Mouse (Mus musculus): ENCODE data around the gene Gatb. TPM values are rescaled to one million over a fixed set of nuclear protein-coding genes. Genes with fewer than 3 reads are reported as not detected.

The Gatb gene
- polyA plus RNA-seq, 1 experiment from 2014 or later, result 26.4 TPM

DNA sequence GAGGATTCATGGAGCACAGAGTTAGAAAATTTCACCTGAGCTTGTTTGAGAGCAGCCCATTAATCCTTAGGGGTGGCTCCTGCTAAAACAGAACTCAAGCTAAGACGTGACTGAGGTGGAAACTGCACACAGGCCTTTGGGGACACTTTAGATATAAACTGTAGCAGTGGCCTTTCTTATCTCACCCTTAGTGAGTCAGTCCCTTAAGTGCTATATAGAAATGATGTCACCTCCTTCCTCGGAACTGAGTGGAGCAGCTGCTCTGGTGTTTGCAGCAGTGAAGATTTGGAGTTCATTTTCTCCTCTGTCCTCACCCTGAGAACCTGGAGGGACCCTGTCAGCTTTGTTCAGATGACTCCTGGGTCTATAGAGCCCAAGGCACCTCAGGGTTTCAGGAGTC is 14.8 kb downstream of the Gatb start:
- no peaks in the 10 kb centered on the region for H3K9me3 ChIP-seq (ENCODE audit: control insufficient read depth, low read length)
- no peaks in the 10 kb centered on the region for H3K4me1 ChIP-seq (ENCODE audit: control insufficient read depth, insufficient read depth, low read length)
- H3K4me2 ChIP-seq (replicated peaks; ENCODE audit: low read depth, low read length), result no peak overlapping the region
- H3K36me3 ChIP-seq (ENCODE audit: control insufficient read depth, insufficient read depth, low read length), result no peaks in the 10 kb centered on the region; the same call in 1 of the 2 replicates
- WGBS, result 54% methylated on average over 2 of the region's 2 CpGs
- H3K9ac ChIP-seq (ENCODE audit: low read depth, low read length), result 0 out of 2 replicates have a peak overlapping the region, but pooled peaks have one; percentile 4
- H3K4me3 ChIP-seq (ENCODE audit: low read length), result no peak overlapping the region
- H3K27me3 ChIP-seq (ENCODE audit: control insufficient read depth, insufficient read depth, low read length), result no peaks in the 10 kb centered on the region
- H3K27ac ChIP-seq (ENCODE audit: low read depth, low read length), result no peak overlapping the region
- no peak for ATAC-seq (ENCODE audit: low FRiP score, low TSS enrichment)

DNA sequence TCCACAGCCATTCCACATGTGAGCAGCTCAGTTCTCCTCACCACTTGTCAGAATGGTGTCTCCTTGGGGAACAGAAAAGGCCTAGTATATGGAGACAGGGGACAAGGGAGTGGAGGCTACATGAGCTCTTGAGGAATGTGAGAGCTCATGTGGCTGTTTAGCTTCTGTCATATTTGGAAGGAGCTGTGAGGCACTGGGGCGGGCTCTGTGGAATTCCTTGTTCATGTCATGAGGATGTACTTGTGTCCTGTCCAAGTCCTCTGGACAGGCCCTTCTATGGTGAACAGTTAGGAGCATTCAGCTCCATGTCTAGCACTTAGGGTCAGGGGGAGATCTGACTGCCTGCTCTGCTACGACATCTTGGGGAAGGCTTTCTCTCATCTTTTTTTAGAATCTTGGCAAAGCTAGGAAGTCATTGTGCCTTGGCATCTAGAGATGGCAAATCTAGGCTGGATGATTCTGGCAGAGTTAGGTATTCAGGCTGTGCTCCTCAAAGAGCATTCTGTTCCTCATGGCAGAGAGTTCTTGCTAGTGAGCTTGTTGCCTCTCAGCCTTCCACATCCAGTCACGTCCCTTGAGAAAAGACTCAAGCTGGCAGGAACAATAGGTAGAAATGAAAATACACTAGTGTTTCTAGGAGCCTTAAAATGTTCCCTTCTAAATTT is 16.3 kb downstream of the Gatb start:
- Histone ChIP-seq H3K9me3 (ENCODE audit: control insufficient read depth, low read length) (no peaks in the 10 kb centered on the region), H3K4me2 (replicated peaks; ENCODE audit: low read depth, low read length) (no peak overlapping the region), H3K36me3 (ENCODE audit: control insufficient read depth, insufficient read depth, low read length) (no peaks in the 10 kb centered on the region; the same call in 1 of the 2 replicates), H3K4me3 (ENCODE audit: low read length) (no peak overlapping the region), H3K9ac (ENCODE audit: low read depth, low read length) (no peak overlapping the region), H3K27me3 (ENCODE audit: control insufficient read depth, insufficient read depth, low read length) (no peaks in the 10 kb centered on the region), H3K27ac (ENCODE audit: low read depth, low read length) (no peak overlapping the region), H3K4me1 (ENCODE audit: control insufficient read depth, insufficient read depth, low read length) (no peaks in the 10 kb centered on the region)
- no peak for ATAC-seq (ENCODE audit: low FRiP score, low TSS enrichment)
- 88% methylated on average over 3 of the region's 3 CpGs for WGBS

DNA sequence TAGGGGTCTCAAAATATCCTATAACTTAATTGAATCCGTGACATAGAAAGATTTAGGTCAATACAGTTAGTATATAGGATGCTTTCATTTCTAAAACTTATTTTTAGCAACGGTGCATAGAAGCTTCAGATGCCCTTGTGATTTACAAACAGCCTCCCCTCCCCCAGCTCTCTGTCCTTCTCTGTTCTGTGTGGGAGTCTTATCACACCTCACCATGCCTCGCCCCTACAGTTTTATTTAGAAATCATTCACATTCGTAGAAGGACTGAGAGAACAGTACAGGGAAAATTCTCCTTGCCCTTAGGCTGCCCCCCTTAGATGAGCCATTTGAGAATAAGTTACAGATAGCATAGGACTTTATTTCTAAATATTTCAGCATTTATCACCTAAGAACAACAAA is 18.1 kb downstream of the Gatb start:
- no peaks in the 10 kb centered on the region for H3K9me3 ChIP-seq (ENCODE audit: control insufficient read depth, low read length)
- H3K36me3 ChIP-seq (ENCODE audit: control insufficient read depth, insufficient read depth, low read length), result no peaks in the 10 kb centered on the region; the same call in 1 of the 2 replicates
- ATAC-seq (ENCODE audit: low FRiP score, low TSS enrichment), result no peak
- H3K4me3 ChIP-seq (ENCODE audit: low read length), result no peak overlapping the region
- H3K4me2 ChIP-seq (replicated peaks; ENCODE audit: low read depth, low read length), result no peak overlapping the region
- H3K4me1 ChIP-seq (ENCODE audit: control insufficient read depth, insufficient read depth, low read length), result no peaks in the 10 kb centered on the region
- H3K27me3 ChIP-seq (ENCODE audit: control insufficient read depth, insufficient read depth, low read length), result no peaks in the 10 kb centered on the region
- WGBS, result 59% methylated on average over 4 of the region's 4 CpGs
- no peak overlapping the region for H3K27ac ChIP-seq (ENCODE audit: low read depth, low read length)
- H3K9ac ChIP-seq (ENCODE audit: low read depth, low read length), result no peak overlapping the region

DNA sequence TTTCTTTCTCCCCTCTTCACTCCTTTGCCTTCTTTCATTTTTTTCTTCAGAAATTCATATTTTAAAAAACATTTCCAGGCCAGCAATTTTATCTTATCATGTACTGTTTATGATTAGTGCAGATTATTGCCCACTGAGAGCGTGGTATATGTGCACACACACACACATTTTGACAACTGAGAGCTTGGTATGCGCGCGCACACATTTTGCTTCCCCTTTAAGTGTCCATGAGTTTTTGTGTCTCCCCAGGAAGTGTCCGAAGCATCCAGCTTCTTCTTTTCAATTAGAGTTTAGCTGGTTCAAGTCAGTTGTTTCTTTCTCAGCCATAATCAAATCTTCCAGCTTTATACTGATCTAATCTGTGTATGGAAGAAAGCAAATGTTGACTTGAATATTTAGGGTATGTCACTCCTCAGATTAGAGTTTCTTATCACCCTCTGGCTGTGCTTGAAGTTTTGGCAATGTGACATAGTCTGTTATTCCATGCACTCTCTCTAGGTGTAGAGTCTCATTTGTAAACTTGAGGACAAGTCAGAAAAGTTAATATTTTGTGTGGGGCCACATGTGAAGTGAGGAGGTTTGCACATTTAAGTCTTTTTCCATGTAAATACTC is 18.8 kb downstream of the Gatb start:
- Histone ChIP-seq H3K9ac (ENCODE audit: low read depth, low read length) (no peak overlapping the region), H3K27me3 (ENCODE audit: control insufficient read depth, insufficient read depth, low read length) (no peaks in the 10 kb centered on the region), H3K9me3 (ENCODE audit: control insufficient read depth, low read length) (no peaks in the 10 kb centered on the region), H3K27ac (ENCODE audit: low read depth, low read length) (no peak overlapping the region), H3K36me3 (ENCODE audit: control insufficient read depth, insufficient read depth, low read length) (no peaks in the 10 kb centered on the region; the same call in 1 of the 2 replicates), H3K4me1 (ENCODE audit: control insufficient read depth, insufficient read depth, low read length) (no peaks in the 10 kb centered on the region), H3K4me3 (ENCODE audit: low read length) (no peak overlapping the region), H3K4me2 (replicated peaks; ENCODE audit: low read depth, low read length) (no peak overlapping the region)
- WGBS, result 94% methylated on average over 5 of the region's 5 CpGs
- no peak for ATAC-seq (ENCODE audit: low FRiP score, low TSS enrichment)

DNA sequence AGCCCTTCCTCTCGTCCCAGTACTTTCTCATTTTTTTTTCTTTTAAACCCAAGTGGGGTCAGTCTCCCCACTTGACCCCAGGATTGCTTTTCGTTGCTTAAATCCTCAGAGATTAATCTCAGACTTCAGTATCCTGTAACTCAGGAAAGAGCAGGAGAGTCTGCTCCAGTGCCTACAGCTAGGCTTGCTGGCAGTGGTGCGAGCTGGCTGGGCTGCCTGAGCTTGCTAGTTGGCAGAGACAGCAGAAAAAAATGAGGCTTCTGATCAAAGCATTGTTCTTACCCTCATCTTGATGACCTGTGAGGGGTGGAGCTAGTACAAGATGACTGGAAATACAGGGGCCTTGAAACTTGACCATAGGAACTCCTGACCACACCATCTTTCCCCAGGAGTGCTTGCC is 20.5 kb downstream of the Gatb start:
- H3K27ac ChIP-seq (ENCODE audit: low read depth, low read length), result no peak overlapping the region
- no peaks in the 10 kb centered on the region for H3K9me3 ChIP-seq (ENCODE audit: control insufficient read depth, low read length)
- no peak overlapping the region for H3K4me3 ChIP-seq (ENCODE audit: low read length)
- H3K36me3 ChIP-seq (ENCODE audit: control insufficient read depth, insufficient read depth, low read length), result no peaks in the 10 kb centered on the region; the same call in 1 of the 2 replicates
- H3K4me1 ChIP-seq (ENCODE audit: control insufficient read depth, insufficient read depth, low read length), result no peaks in the 10 kb centered on the region
- H3K27me3 ChIP-seq (ENCODE audit: control insufficient read depth, insufficient read depth, low read length), result no peaks in the 10 kb centered on the region
- H3K4me2 ChIP-seq (replicated peaks; ENCODE audit: low read depth, low read length), result no peak overlapping the region
- no peak for ATAC-seq (ENCODE audit: low FRiP score, low TSS enrichment)
- 51% methylated on average over 3 of the region's 3 CpGs for WGBS
- H3K9ac ChIP-seq (ENCODE audit: low read depth, low read length), result no peak overlapping the region

DNA sequence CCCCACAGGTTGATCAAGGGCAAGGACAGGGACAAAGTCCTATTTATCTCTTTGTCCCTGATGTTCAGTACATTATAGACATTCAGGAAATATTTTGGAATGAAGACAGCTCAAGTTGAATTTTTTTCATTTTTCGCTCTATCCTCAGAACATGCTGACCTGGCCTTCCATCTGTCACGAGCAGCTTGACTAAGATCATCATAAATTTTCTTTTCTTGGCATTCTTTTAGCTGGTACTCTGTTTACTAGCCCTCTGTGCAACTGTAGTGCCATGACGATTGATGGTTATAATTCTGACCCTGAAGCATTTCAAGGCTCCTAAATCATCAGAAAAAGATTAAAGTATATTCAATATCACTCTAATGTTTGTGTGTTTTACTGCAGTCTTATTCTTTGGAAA is 25.6 kb downstream of the Gatb start:
- Histone ChIP-seq H3K4me3 (ENCODE audit: low read length) (no peak overlapping the region), H3K4me2 (replicated peaks; ENCODE audit: low read depth, low read length) (no peak overlapping the region), H3K9ac (ENCODE audit: low read depth, low read length) (no peak overlapping the region), H3K9me3 (ENCODE audit: control insufficient read depth, low read length) (no peaks in the 10 kb centered on the region), H3K36me3 (ENCODE audit: control insufficient read depth, insufficient read depth, low read length) (no peaks in the 10 kb centered on the region), H3K27me3 (ENCODE audit: control insufficient read depth, insufficient read depth, low read length) (no peaks in the 10 kb centered on the region), H3K4me1 (ENCODE audit: control insufficient read depth, insufficient read depth, low read length) (no peaks in the 10 kb centered on the region), H3K27ac (ENCODE audit: low read depth, low read length) (no peak overlapping the region)
- WGBS, result 69% methylated on average over 3 of the region's 3 CpGs
- no peak for ATAC-seq (ENCODE audit: low FRiP score, low TSS enrichment)

DNA sequence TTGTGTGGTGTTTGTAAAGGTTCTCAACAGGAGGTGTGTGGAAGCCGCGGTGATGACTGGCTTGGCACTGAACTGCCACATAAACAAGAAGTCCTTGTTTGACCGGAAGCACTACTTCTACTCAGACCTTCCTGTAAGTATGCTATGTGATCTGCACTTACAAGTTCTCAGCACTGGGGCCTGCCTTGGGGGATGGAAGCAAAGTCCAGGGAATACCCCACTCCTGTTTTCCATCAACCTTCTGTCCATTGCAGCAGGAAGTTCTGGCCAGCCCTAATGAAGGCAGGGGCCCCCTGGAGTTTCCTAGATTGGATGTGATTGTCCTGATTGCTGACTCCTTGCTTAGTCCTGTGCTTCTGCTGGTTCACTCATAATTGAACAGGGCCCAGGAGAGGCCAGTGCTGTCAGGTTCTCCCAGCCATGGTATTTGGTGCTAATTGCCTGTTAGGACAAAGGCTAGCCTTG is 28.0 kb downstream of the Gatb start:
- H3K9me3 ChIP-seq (ENCODE audit: control insufficient read depth, low read length), result no peaks in the 10 kb centered on the region
- no peaks in the 10 kb centered on the region for H3K4me1 ChIP-seq (ENCODE audit: control insufficient read depth, insufficient read depth, low read length)
- no peak overlapping the region for H3K4me2 ChIP-seq (replicated peaks; ENCODE audit: low read depth, low read length)
- no peak overlapping the region for H3K27ac ChIP-seq (ENCODE audit: low read depth, low read length)
- WGBS, result 80% methylated on average over 3 of the region's 3 CpGs
- no peaks in the 10 kb centered on the region for H3K27me3 ChIP-seq (ENCODE audit: control insufficient read depth, insufficient read depth, low read length)
- no peak overlapping the region for H3K4me3 ChIP-seq (ENCODE audit: low read length)
- ATAC-seq (ENCODE audit: low FRiP score, low TSS enrichment), result no peak
- no peak overlapping the region for H3K9ac ChIP-seq (ENCODE audit: low read depth, low read length)
- no peaks in the 10 kb centered on the region for H3K36me3 ChIP-seq (ENCODE audit: control insufficient read depth, insufficient read depth, low read length)

DNA sequence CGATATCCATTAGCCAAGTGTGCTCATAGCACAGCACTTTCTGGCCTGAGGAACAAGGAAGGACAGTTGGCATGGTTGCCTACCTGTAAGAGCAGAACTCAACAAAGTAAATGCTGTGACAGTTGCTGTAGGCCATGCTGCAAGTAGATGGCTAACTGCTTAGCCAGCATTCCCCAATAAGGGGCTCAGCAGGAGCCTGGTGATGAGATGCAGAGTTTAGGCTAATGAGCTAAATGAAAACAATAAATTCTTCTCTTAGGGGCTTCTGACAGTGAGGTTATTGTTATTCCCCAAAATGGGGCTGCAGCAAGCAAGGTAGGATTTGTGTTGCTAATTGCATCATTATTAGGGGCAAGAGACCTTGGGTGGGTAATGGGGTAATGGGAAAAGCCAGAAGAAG is 29.9 kb downstream of the Gatb start:
- Histone ChIP-seq H3K4me1 (ENCODE audit: control insufficient read depth, insufficient read depth, low read length) (no peaks in the 10 kb centered on the region), H3K4me3 (ENCODE audit: low read length) (no peak overlapping the region), H3K9me3 (ENCODE audit: control insufficient read depth, low read length) (no peaks in the 10 kb centered on the region), H3K27me3 (ENCODE audit: control insufficient read depth, insufficient read depth, low read length) (no peaks in the 10 kb centered on the region), H3K36me3 (ENCODE audit: control insufficient read depth, insufficient read depth, low read length) (no peaks in the 10 kb centered on the region), H3K9ac (ENCODE audit: low read depth, low read length) (no peak overlapping the region), H3K27ac (ENCODE audit: low read depth, low read length) (no peak overlapping the region), H3K4me2 (replicated peaks; ENCODE audit: low read depth, low read length) (no peak overlapping the region)
- no peak for ATAC-seq (ENCODE audit: low FRiP score, low TSS enrichment)
- 95% methylated on average over 1 of the region's 1 CpGs for WGBS

DNA sequence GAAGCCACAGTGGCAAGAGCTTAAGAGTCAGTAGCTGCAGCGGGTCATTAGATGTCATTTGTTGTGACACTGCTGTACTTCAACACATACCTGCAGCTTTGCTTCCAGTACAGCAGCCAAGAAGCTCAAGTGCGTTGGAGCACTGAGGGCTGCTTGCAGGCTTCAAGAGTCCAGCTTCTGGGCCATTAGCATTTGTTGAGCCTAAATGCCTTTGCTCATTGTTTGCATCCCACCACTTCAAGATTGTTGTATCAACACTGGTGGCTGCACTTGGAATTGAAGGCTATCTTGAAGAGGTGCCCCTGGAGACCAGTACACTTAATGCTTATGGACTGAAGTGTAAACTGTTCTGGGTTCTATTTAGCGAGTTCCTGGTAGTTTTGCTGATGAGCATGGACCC is 33.0 kb downstream of the Gatb start:
- WGBS, result 89% methylated on average over 3 of the region's 3 CpGs
- ATAC-seq (ENCODE audit: low FRiP score, low TSS enrichment), result no peak

More for the DNA sequence above, 33.0 kb downstream of the Gatb start:
- Histone ChIP-seq H3K4me1 (ENCODE audit: control insufficient read depth, insufficient read depth, low read length) (no peaks in the 10 kb centered on the region), H3K27ac (ENCODE audit: low read depth, low read length) (no peak overlapping the region), H3K27me3 (ENCODE audit: control insufficient read depth, insufficient read depth, low read length) (no peaks in the 10 kb centered on the region), H3K4me3 (ENCODE audit: low read length) (no peak overlapping the region), H3K36me3 (ENCODE audit: control insufficient read depth, insufficient read depth, low read length) (no peaks in the 10 kb centered on the region), H3K9ac (ENCODE audit: low read depth, low read length) (no peak overlapping the region), H3K9me3 (ENCODE audit: control insufficient read depth, low read length) (no peaks in the 10 kb centered on the region), H3K4me2 (replicated peaks; ENCODE audit: low read depth, low read length) (no peak overlapping the region)
